ENCODE assay signal across 7 mouse cellular contexts in genomic region chr13:44868037-44868650, GRCm38 (mm10).
DNase-seq lines count a peak whose midpoint lies in the region.

No protein-coding gene starts in this region.

- peak; percentile 26 for DNase-seq in urinary bladder, postnatal 14 days (ENCODE audit: low spot score)
- no peak for DNase-seq in urinary bladder, postnatal 10 days (ENCODE audit: low spot score)
- peak; percentile 35 to 66 for DNase-seq in frontal cortex, postnatal 36 days (ENCODE audit: low spot score in 2 of 2)
- peak; percentile 53 to 82 for DNase-seq in left cerebral cortex, postnatal 14 days (ENCODE audit: low spot score in 2 of 2)
- no peak for DNase-seq in spleen, postnatal 4 days (ENCODE audit: low spot score in 2 of 2)
- DNase-seq in lung, postnatal 10 days = no peak
- no peak for DNase-seq in heart, postnatal 36 days

- intact Hi-C loops in left cerebral cortex, postnatal 14 days (cut with DNase I) = no loop called here
- intact Hi-C loops in heart, postnatal 36 days (cut with DNase I) = no loop called here

Comparison
In these comparisons a context has a peak if more than half of its experiments do, and no peak if none do; other contexts are left out.
1. DNase-seq: peak in urinary bladder, postnatal 14 days (single experiment), frontal cortex, postnatal 36 days (2 of 2) and left cerebral cortex, postnatal 14 days (2 of 2); none in urinary bladder, postnatal 10 days (single experiment), spleen, postnatal 4 days (0 of 2), lung, postnatal 10 days (single experiment) and heart, postnatal 36 days (0 of 2).